Mouse (Mus musculus) spleen, adult 2 months (tissue): ENCODE measurements around the gene Aff3.

Experiments
- CTCF ChIP-seq: fragments of 200-500 bp; IDR thresholded peaks from 2 replicates; pipeline ENCODE4 v1.5.1; 2011; ENCODE audit warnings: mild to moderate bottlenecking, inconsistent platforms; ENCODE audit not compliant: insufficient read depth, insufficient read length, insufficient replicate concordance; ENCODE audit errors: extremely low read depth
- POLR2A ChIP-seq: fragments of 200-500 bp; IDR thresholded peaks from 2 replicates; pipeline ENCODE4 v1.6.1; 2011; ENCODE audit warnings: low read depth, low read length, inconsistent platforms

- TF ChIP-seq POLR2A, result no peak
- TF ChIP-seq CTCF, result no peak
Observed at GRCm38 (mm10) chr1:38604611-38605010, 60.1 kb downstream of the Aff3 start.
